Mouse (Mus musculus) gastrocnemius, postnatal 4 days (tissue): ENCODE measurements around the gene Rgs10. TPM values are rescaled to one million over a fixed set of nuclear protein-coding genes. Genes with fewer than 3 reads are reported as not detected.

Experiments used
- DNase-seq, 2 experiments: peaks; one replicate each; pipeline ENCODE4 v3.0.0; 2021 to 2022; ENCODE audit warnings: low spot score in 2 of 2, mixed read lengths in 2 of 2
- total RNA-seq, 2 experiments: library from RNA; stranded (reverse); gene quantifications; 2 replicates each; pipeline ENCODE4 v1.2.3; 2021

Rgs10 gene
- total RNA-seq, 2 experiments from 2014 or later = 14.5 to 18.2 TPM

GRCm38 (mm10) chr7:128412071-128412833 is 6.3 kb downstream of the Rgs10 start:
- no peak for DNase-seq

DNA sequence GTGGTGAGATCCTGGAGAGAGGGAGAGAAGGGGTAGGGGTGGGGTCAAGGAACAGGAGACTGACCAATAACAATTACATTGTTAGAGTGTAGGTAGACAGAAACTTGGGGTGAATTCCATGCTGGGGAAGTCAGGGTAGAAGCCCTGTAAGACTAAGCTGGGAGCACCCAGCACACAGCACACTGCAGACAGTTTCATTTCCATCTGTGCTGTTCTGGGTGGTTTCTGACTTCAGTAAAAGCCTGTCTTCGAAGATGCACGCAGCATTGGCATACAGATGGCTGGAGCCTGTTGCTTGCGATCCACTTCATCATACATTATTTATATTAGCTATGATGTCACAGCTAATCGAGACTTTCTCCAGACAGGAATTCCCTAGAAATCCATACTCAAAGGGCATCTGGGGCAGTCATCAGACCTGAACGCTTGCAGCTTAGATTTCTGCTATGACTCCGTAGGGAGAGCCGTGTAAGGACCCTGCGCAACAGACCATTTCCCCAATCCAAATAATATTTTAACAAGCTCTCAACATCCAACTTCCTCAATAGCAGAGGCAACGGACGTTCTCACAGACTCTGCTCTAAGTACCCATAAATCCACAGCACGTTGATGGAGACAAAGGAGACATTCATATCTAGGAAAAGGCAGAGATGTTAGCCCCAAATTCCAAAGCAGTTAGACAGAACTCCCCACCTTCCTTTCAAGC is 7.7 kb downstream of the Rgs10 start:
- DNase-seq = no peak

- no peak for DNase-seq
Measured at GRCm38 (mm10) chr7:128408265-128408664, 10.3 kb downstream of the Rgs10 start.

DNA sequence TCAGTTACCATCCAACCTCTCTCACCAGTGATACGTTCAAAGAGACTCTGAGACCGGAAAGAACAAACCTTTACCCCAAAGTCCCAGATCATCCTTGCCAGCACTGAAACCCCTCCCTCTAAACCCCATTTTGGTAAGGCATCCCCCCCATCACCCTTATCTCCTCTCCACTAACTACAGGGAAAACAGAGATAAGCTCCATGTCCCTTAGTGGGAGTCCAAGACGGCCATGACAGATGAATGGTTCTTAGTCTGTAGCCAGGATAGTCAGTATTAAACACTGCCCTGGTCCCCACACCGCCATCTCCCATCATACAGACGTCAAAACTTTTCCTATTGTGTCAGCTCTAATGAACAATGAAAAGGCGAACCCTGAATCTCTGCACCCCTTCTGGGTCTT is 14.6 kb downstream of the Rgs10 start:
- DNase-seq = no peak

DNA sequence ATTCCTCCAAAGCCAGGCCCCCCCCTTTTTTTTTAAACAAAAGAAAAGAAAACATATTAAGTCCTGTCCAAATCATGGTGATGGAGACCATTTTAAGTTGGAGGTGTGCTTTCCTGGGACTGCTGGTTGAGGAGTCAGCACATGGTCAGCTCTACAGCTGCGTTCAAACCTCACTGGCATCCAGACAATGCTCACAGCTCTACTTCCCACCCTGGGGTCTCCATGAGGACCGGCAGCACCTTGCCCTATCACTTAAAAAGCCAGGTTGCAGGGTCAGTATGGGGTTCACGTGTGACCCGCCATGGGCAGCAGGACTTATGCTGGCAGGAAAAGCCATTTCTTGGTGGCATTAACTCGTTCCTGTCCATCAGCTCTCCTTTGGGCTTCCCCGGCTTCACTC is 15.0 kb downstream of the Rgs10 start:
- no peak for DNase-seq

- DNase-seq = no peak
Measured at GRCm38 (mm10) chr7:128403128-128403527, 15.4 kb downstream of the Rgs10 start.

GRCm38 (mm10) chr7:128402577-128402976 is 16.0 kb downstream of the Rgs10 start:
- DNase-seq = no peak

DNA sequence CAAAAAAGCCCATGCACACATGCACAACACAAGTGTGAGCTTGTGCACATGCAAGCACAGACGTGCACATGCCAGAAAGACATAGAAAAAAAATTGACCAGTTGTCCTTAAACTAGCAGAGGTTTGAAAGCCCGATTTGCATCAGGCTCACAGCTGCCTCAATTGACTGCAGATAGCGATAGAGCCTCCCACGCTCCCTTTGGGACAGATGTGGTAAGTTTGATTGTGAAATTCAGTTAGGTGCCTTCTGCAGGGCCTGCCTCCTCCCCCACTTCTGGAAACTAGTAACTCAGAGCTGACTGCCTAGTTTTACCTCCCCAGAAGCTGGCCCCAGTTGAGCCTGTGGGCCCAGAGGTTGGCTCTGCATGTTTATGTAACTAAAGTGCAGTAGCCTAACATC is 19.9 kb downstream of the Rgs10 start:
- DNase-seq = no peak

DNA sequence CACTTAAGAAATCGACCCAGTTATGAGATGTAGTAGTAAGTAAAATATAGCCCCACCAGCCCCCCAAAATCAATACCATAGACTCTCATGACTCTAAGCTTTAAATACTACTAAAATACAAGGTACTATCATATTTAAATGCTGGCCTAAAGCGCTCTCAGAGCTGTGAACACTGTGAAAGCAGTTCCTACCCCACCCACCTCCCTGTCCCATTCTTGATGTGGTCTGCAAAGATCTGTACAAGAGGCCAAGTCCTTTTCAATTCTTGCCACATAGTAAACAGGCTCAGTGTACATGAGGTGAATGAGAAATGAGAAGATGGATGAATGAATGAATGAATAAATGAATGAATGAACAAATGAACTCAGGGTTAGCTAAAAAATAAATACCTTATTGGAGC is 21.5 kb downstream of the Rgs10 start:
- no peak for DNase-seq

DNA sequence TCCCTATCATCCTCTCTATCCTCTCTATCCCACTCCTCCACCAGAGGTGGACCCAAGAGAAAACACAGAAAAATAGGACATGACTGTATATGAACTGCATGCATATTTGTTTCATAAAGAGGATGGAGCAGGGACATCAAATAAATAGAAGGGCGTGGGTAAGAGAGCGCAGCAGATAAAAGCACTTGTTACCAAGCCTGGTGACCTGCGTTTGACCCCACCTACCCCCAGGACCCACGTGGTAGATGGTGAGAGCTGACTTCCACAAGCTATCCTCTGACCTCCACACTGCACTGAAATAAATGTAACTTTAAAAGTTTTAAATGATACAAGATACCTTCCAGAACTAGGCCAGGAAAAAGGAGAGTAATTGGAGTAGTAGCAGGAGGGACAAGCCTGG is 24.8 kb downstream of the Rgs10 start:
- DNase-seq = no peak

DNA sequence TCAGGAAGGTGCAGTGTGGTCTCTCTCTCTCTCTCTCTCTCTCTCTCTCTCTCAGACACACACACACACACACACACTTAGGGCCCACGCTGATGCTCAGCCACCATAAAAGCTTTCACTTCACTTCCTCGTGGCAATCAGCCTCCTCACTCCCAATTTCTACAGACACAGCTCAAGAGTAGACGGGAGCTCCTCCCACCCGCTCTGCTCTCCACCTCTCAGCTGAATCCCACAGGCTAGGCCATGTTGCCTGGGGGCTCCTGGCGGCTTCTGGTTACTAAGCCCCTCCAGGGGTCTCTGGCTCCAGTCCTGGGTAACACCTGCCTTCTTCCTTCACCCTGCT is 25.6 kb downstream of the Rgs10 start:
- no peak for DNase-seq

- no peak for DNase-seq
Measured at GRCm38 (mm10) chr7:128392071-128392971, 26.2 kb downstream of the Rgs10 start.

GRCm38 (mm10) chr7:128391267-128392057 is 27.1 kb downstream of the Rgs10 start:
- DNase-seq = no peak

DNA sequence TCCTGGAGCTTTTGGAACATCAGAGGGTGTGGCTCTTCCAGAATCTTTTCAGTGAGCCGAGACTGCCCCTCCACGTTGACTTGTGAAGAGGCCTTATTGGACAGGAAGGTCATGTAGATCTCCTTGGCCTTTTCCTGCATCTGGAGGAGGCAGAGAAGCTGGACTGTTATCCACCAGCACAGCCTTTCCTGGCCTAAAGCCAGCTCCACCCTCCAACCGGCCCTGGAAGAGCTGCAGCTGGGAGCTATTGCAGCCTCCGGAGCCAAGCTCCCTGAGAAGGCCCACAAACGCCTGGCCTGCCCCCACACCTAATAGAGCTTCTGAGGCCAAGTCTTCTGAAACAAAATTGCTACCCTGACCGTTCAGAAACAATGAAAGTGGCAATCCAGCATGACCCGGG is 29.6 kb downstream of the Rgs10 start:
- peak; percentile 70 to 86 for DNase-seq

GRCm38 (mm10) chr7:128383726-128384463 is 34.7 kb downstream of the Rgs10 start:
- DNase-seq = no peak

- DNase-seq = no peak
Measured at GRCm38 (mm10) chr7:128383189-128383725, 35.3 kb downstream of the Rgs10 start.

- DNase-seq = no peak
Measured at GRCm38 (mm10) chr7:128382527-128382860, 36.1 kb downstream of the Rgs10 start.

GRCm38 (mm10) chr7:128381811-128382526 is 36.6 kb downstream of the Rgs10 start:
- DNase-seq = no peak

- DNase-seq = no peak
Measured at GRCm38 (mm10) chr7:128381001-128381400, 37.6 kb downstream of the Rgs10 start.
